Comparison of ENCODE assay signal across 16 mouse cellular contexts in the genomic region with DNA sequence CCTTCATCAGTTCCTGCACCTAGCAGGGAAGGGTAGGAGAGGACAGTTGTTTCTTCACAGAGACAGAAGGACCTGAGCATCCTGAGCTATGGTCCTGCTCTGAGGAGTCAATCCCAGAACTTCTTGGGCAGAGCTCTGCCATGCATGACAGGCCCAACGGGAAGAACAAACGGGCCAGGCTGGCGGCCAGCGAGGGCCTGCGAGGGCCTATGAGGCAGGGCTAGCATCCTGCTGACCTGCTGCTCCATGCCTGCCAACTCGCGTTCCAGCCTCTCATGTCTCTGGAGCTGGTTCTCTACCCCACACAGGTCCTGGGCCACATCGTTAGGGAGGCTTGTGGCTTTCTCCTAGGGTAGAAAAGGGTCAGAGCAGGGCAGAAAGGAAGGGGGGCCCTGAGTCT.
DNase-seq lines count a peak whose midpoint lies in the region; ATAC-seq lines count a peak whose summit lies in the region.
"Had no signal": no experiment of that assay in that cellular context is flagged by ENCODE, and none has a peak within 500 bp of the region (broad histone marks: within the 10 kb centered on the region; RNA-seq: fewer than 3 reads in every experiment).

No protein-coding gene starts in this region.

- no peak for ATAC-seq in cerebellum, adult (ENCODE audit: insufficient number of reproducible peaks, low FRiP score, low TSS enrichment)
- ATAC-seq: activated CD4-positive, CD25-positive, alpha-beta regulatory T cell, adult 4 months; forebrain, embryonic 14.5 days; forebrain, embryonic 16.5 days; Patski had no signal

- DNase-seq in cerebellum, postnatal 25 days: peak; percentile 35 to 61
- peak; percentile 15 for DNase-seq in kidney, adult 11 months
- no peak for DNase-seq in kidney, postnatal 25 days
- no peak for DNase-seq in embryo, embryonic 10 days (ENCODE audit: low spot score)
- DNase-seq: adrenal gland, adult 8-10 months; adrenal gland, postnatal 14 days; adrenal gland, postnatal 36 days; cerebellum, adult 11-12 months; cerebellum, adult 2 months; cerebellum, adult 9-10 months; embryo, embryonic 11 days had no signal

Comparison
In these comparisons a context has a peak if more than half of its experiments do, and no peak if none do; other contexts are left out.
1. DNase-seq: peak in cerebellum, postnatal 25 days (2 of 2) and kidney, adult 11 months (single experiment); none in kidney, postnatal 25 days (0 of 2) and embryo, embryonic 10 days (single experiment).